Mouse (Mus musculus) stomach, embryonic 14.5 days (tissue): Measurements from ENCODE around the gene Gm37240. TPM values are rescaled to one million over a fixed set of nuclear protein-coding genes. Genes with fewer than 3 reads are reported as not detected.

Experiments
- ATAC-seq: fragments of 200-750 bp; cut with Nextera tagmentation; 2 replicates; pipeline ENCODE4 v1.8.0; 2017; ENCODE audit warnings: low read depth, moderate TSS enrichment; ENCODE audit not compliant: insufficient number of reproducible peaks, insufficient read depth, low FRiP score
- H3K27ac ChIP-seq: fragments of 300-500 bp; sonication (generic); 2 replicates; pipeline ENCODE4 v1.5.1; 2014; ENCODE audit warnings: mild to moderate bottlenecking, low read length, moderate library complexity, mixed read lengths
- H3K27me3 ChIP-seq: fragments of 300-500 bp; sonication (generic); 2 replicates; pipeline ENCODE4 v1.6.1; 2014; ENCODE audit warnings: low read length, control low read depth, mixed read lengths; ENCODE audit not compliant: control insufficient read depth, insufficient read depth
- H3K36me3 ChIP-seq: fragments of 300-500 bp; sonication (generic); 2 replicates; pipeline ENCODE4 v1.6.1; 2014; ENCODE audit warnings: mild to moderate bottlenecking, control low read depth, low read length, moderate library complexity, mixed read lengths; ENCODE audit not compliant: control insufficient read depth, insufficient read depth
- H3K4me1 ChIP-seq: fragments of 300-500 bp; sonication (generic); 2 replicates; pipeline ENCODE4 v1.6.1; 2014; ENCODE audit warnings: low read length, control low read depth, mixed read lengths; ENCODE audit not compliant: control insufficient read depth, insufficient read depth
- H3K4me2 ChIP-seq: fragments of 300-500 bp; sonication (generic); replicated peaks from 2 replicates; pipeline ENCODE4 v1.6.1; 2014; ENCODE audit warnings: low read depth, low read length, control low read depth
- H3K4me3 ChIP-seq: fragments of 300-500 bp; sonication (generic); 2 replicates; pipeline ENCODE4 v1.5.1; 2014; ENCODE audit warnings: low read depth, low read length, control low read depth
- H3K9ac ChIP-seq: fragments of 300-500 bp; sonication (generic); replicated peaks from 2 replicates; pipeline ENCODE4 v1.6.1; 2014; ENCODE audit warnings: low read depth, mild to moderate bottlenecking, control low read depth, low read length, moderate library complexity, mixed read lengths
- H3K9me3 ChIP-seq: fragments of 300-500 bp; sonication (generic); 2 replicates; pipeline ENCODE4 v1.6.1; 2016; ENCODE audit warnings: low read depth, low read length, control low read depth; ENCODE audit not compliant: control insufficient read depth
- WGBS: fragments of 180-500 bp; shearing (Covaris S2); extraction: QIAGEN DNeasy Blood & Tissue Kit; methylation state at CpG from one replicate; pipeline ENCODE4 v1.1.7; 2014; 5-methylcytosine and 5-hydroxymethylcytosine counted together
- polyA plus RNA-seq: library from polyadenylated mRNA; unstranded; fragments of >200 nt; fragmentation: Nextera tagmentation; extraction: Ambion mirVana; gene quantifications from 2 replicates; pipeline ENCODE4 v1.2.1, GENCODE M21; 2014

The Gm37240 gene
- polyA plus RNA-seq, 1 experiment from 2014 or later = 9.6 TPM

DNA sequence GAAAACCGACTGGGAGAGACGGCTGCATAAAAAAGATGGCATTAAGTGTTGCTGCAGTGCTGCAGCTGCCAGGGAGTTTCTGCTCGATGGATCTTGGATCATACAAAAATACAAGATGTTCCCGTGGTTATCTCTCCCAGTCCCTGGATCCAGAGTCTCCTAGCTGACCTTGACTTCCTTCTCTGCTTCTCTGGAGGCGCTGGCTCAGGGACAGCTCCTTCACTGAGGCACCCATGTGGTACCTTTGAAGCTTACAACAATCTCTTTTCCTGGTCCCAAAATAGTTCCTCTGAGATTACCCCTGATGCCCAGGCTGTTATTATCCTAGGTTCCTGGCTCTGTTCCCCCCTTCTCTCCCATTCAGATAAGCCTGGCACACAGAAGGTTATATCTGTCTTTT lies 672.4 kb downstream of the Gm37240 start:
- no peaks in the 10 kb centered on the region for H3K9me3 ChIP-seq
- H3K27ac ChIP-seq = no peak overlapping the region
- H3K4me3 ChIP-seq = no peak overlapping the region
- no peaks in the 10 kb centered on the region for H3K36me3 ChIP-seq
- H3K27me3 ChIP-seq = no peaks in the 10 kb centered on the region
- 79% methylated on average over 5 of the region's 5 CpGs for WGBS
- no peak overlapping the region for H3K9ac ChIP-seq
- no peak overlapping the region for H3K4me2 ChIP-seq
- H3K4me1 ChIP-seq = peaks cover 7% of the 10 kb centered on the region; the same call in 1 of the 2 replicates
- no peak for ATAC-seq

DNA sequence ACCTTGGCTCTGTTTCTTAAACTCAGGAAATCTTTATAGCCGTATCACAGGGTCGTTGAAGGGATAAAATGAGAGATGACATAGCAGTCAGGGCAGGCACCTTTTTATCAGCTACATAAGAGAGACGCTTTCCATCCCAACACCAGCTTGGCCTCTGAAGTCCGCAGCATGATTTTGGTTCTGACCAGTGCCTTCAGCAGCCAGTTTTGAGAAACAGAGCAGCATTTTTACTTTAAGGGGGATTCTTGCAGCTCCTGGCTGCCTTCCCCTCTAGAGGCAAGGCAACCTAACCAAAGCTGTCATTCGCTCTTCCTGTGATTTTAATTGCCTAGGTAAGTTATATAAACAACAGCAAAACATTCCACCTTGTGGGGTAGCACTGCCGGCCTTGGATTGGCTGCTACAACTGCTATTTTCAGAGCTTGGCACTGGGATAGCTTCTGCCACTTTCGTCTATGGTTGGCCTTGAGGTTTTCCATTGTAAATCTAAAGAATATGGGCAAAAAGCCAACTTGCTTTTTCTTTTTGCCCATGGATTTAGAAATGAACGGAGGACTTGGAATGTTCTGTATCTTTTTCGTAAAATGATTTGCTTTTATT lies 674.5 kb downstream of the Gm37240 start:
- Histone ChIP-seq H3K4me1 (peaks cover 8% of the 10 kb centered on the region; the same call in 1 of the 2 replicates), H3K4me2 (no peak overlapping the region), H3K36me3 (no peaks in the 10 kb centered on the region), H3K9me3 (no peaks in the 10 kb centered on the region), H3K9ac (no peak overlapping the region), H3K4me3 (no peak overlapping the region), H3K27me3 (no peaks in the 10 kb centered on the region), H3K27ac (no peak overlapping the region)
- ATAC-seq = no peak
- 39% methylated on average over 9 of the region's 9 CpGs for WGBS

DNA sequence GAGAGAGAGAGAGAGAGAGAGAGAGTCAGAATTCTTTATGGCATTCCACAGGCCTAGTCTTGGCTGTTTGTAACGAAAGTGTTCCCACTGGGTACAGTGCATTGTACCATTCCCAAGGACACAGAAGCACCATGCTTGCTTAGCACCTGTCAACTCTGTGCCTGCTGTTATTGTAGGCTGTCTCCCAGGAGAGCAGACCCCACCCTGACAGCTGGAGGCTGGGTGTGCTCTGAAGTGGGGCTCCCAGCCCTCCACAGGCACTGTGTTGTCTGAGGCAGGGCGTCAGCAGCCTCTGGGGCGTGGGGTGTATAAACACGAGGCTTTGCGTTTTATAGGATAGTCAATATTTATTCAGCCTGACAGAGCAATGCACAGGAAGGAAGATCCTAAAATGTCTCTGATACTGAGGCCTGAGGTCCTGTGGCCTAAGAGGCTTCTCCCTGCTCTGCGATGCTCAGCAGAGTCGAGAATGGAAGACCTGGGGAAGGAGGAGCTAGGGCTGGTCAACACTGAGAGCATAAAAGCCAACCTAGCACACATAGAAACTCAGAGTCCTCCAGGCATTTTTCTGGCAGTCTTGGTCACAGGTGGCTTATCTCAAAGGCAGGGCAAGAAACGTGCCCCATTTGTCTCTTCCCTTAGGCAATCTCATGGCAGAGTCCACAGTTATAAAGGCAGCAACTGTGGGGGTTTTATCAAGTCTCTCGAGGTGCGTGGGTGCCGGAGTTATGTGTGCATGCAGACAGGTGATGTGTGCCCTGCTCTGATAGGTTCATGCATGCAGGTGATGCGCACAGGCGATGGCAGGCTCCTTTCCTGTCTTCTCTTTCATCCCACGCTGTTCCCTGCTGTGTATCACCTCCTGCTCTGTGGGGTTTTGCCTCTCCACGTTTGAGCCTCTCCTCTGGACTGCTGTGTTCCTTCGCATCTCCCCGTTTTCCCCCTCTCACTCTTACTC lies 677.2 kb downstream of the Gm37240 start:
- H3K9ac ChIP-seq = no peak overlapping the region
- no peak overlapping the region for H3K4me3 ChIP-seq
- no peak overlapping the region for H3K4me2 ChIP-seq
- WGBS = 54% methylated on average over 17 of the region's 17 CpGs
- no peaks in the 10 kb centered on the region for H3K27me3 ChIP-seq
- no peaks in the 10 kb centered on the region for H3K9me3 ChIP-seq
- H3K27ac ChIP-seq = no peak overlapping the region
- H3K36me3 ChIP-seq = no peaks in the 10 kb centered on the region
- no peak for ATAC-seq
- peaks cover 8% of the 10 kb centered on the region; the same call in 1 of the 2 replicates for H3K4me1 ChIP-seq

DNA sequence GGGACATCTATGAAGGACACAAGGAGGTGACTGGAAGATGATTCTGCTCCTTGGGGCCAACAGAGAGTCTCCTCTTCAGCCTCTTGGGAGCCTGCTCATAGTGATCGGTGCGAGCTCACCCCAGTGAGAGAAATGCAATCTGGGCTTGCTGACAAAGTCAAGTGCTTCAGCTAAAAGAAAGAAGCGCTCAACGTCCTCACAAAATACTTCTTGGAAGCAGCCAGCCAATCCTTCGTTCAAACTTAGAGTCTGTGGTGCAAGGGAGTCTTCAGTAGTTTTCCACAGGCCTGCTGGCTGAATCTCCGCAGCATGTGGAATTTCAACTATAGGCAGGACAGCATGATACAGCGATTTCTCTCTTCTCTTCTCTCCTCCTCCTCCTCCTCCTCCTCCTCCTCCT lies 680.8 kb downstream of the Gm37240 start:
- Histone ChIP-seq H3K4me2 (no peak overlapping the region), H3K4me3 (no peak overlapping the region), H3K27ac (no peak overlapping the region), H3K4me1 (0 out of 2 replicates have a peak, but pooled peaks cover 3% of the 10 kb centered on the region), H3K9ac (no peak overlapping the region), H3K9me3 (no peaks in the 10 kb centered on the region), H3K36me3 (no peaks in the 10 kb centered on the region), H3K27me3 (no peaks in the 10 kb centered on the region)
- no peak for ATAC-seq
- 63% methylated on average over 7 of the region's 7 CpGs for WGBS

DNA sequence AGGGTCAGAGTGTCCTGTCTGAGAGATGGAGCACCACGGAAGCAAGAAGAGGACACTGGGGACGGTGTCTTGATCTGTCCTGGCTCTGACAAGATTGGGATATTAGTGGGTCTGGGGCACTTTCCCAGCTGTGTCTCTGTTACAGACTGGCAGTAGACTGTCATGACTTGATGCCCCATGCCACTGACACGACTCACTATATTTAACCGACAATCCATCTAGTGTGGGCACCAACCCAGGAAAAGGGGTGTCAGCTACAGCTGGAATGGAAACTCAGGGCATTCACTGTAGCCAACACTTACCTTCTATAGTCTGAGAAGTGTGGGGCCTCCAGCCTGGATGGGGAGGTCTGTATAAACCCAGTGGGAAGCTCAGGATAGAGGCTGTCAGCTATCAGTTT lies 681.4 kb downstream of the Gm37240 start:
- no peaks in the 10 kb centered on the region for H3K27me3 ChIP-seq
- no peak overlapping the region for H3K9ac ChIP-seq
- H3K36me3 ChIP-seq = no peaks in the 10 kb centered on the region
- no peaks in the 10 kb centered on the region for H3K9me3 ChIP-seq
- 80% methylated on average over 4 of the region's 4 CpGs for WGBS
- no peak overlapping the region for H3K27ac ChIP-seq
- H3K4me3 ChIP-seq = no peak overlapping the region
- no peak overlapping the region for H3K4me2 ChIP-seq
- H3K4me1 ChIP-seq = 0 out of 2 replicates have a peak, but pooled peaks cover 3% of the 10 kb centered on the region
- no peak for ATAC-seq

DNA sequence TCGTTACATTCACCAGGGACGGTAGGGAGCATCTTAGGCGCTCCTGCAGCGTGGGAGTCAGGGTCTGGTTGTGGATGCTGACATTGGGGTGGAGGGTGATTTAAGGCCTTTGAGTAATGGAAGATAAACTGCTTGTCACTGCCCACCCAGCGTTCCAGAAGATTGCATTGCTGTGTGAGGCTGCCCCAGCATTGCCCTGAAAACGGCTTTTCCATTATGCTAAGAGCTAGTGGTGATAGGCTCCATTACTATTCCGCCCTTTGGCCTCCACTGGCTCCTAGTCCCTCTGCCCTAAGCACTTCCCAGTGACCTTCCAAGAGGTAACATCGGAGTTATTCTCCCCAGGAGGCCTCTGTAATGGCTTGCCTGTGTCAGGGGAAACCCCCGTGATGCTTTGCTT lies 683.7 kb downstream of the Gm37240 start:
- Histone ChIP-seq H3K4me3 (no peak overlapping the region), H3K9ac (no peak overlapping the region), H3K9me3 (no peaks in the 10 kb centered on the region), H3K4me1 (no peaks in the 10 kb centered on the region), H3K4me2 (no peak overlapping the region), H3K36me3 (no peaks in the 10 kb centered on the region), H3K27me3 (no peaks in the 10 kb centered on the region), H3K27ac (no peak overlapping the region)
- 35% methylated on average over 9 of the region's 9 CpGs for WGBS
- no peak for ATAC-seq

DNA sequence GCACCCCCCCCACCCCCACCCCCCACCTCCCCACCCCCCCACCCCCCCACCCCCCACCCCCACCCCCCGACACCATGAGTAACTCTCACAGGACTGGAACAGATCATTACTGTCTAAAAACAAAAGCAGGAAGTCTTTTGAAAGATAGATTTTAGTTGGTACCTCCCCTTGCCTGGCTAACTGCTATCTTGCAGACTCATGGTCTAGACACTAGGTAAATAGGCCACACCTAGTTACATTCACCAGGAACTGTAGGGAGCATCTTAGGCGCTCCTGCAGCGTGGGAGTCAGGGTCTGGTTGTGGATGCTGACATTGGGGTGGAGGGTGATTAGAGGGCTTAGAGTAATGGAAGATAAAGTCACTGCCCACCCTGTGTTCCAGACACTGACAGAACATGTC lies 684.6 kb downstream of the Gm37240 start:
- H3K4me1 ChIP-seq = no peaks in the 10 kb centered on the region
- no peaks in the 10 kb centered on the region for H3K9me3 ChIP-seq
- H3K27ac ChIP-seq = no peak overlapping the region
- ATAC-seq = no peak
- H3K27me3 ChIP-seq = no peaks in the 10 kb centered on the region
- no peaks in the 10 kb centered on the region for H3K36me3 ChIP-seq
- H3K4me2 ChIP-seq = no peak overlapping the region
- no peak overlapping the region for H3K9ac ChIP-seq
- 42% methylated on average over 3 of the region's 3 CpGs for WGBS
- H3K4me3 ChIP-seq = no peak overlapping the region

DNA sequence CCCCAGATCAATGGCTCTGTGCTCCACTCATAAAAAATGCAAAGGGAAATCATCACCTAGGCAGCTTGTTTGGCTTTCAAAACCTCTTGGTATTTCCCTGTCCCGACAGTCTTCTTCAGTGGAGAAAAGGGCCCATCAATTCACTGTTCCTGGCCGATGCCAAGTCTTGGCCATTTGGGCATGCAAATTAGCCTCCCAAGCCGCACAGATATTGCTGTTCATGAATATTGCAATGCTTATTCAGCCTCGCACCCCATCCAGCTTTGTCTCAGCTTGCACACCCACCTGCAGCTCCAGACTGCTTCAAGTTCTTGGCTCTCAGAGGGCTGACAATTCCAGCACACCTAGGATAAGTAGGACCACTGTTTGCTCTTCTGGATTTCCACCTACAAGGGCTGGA lies 685.5 kb downstream of the Gm37240 start:
- Histone ChIP-seq H3K9ac (no peak overlapping the region), H3K4me2 (no peak overlapping the region), H3K27me3 (no peaks in the 10 kb centered on the region), H3K27ac (no peak overlapping the region), H3K4me3 (no peak overlapping the region), H3K4me1 (no peaks in the 10 kb centered on the region), H3K9me3 (no peaks in the 10 kb centered on the region), H3K36me3 (no peaks in the 10 kb centered on the region)
- WGBS = 83% methylated on average over 4 of the region's 4 CpGs
- ATAC-seq = no peak
